Mouse (Mus musculus): ENCODE results near the gene Gm45021. TPM values are rescaled to one million over a fixed set of nuclear protein-coding genes. Genes with fewer than 3 reads are reported as not detected.

Gene Gm45021
- polyA plus RNA-seq, 1 experiment from 2014 or later = not detected

DNA sequence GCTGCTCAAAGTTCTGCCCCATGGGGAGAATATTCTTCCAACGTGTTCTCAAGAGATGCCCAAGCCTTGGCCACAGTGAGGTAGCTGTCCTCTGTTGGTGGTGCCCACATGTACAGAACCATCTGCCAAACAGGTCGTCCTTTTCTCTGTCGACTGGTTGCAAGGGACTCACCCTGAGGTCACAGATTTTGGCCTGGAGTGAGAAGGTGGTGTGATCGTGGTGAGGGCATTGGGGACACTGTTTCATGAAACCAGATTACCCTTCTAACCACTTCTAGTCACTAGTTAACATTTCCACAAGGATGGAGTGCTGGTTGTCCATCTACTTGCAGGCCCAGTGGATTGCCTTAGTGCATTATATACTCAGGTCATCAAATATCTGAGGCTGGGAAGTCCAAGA is 59.4 kb downstream of the Gm45021 start:
- WGBS = 86% methylated on average over 4 of the region's 4 CpGs

DNA sequence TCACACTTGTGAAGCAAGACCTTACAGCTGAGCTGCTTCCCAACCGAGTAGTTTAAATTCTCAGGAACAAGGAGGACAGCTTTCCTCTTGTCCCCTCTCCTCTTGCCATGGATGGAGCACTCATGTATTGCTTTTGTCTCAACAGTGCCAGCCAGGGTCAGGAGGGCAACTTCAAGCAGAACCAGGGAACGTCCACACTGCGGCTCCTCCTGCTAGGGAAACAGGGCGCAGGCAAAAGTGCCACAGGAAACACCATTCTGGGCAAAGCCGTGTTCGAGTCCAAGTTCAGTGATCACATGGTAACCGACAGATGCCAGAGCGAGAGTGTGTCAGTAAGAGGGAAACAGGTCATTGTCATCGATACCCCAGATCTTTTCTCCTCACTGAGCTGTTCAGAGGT is 60.6 kb downstream of the Gm45021 start:
- 87% methylated on average over 9 of the region's 9 CpGs for WGBS
- Histone ChIP-seq H3K4me1 (ENCODE audit: control insufficient read depth, insufficient read depth, low read length) (no peaks in the 10 kb centered on the region), H3K36me3 (ENCODE audit: control insufficient read depth, insufficient read depth, low read length) (no peaks in the 10 kb centered on the region), H3K4me3 (ENCODE audit: low read length) (no peak overlapping the region), H3K27me3 (replicated peaks; ENCODE audit: control insufficient read depth, insufficient read depth, low read length) (no peaks in the 10 kb centered on the region), H3K27ac (ENCODE audit: low read length) (no peak overlapping the region), H3K9ac (ENCODE audit: low read depth, low read length) (no peak overlapping the region), H3K4me2 (ENCODE audit: low read depth, low read length) (no peak overlapping the region), H3K9me3 (ENCODE audit: control insufficient read depth, low read length) (no peaks in the 10 kb centered on the region)
- ATAC-seq = no peak

More for the DNA sequence above, 59.4 kb downstream of the Gm45021 start:
- Histone ChIP-seq H3K27ac (ENCODE audit: low read length) (no peak overlapping the region), H3K9ac (ENCODE audit: low read depth, low read length) (no peak overlapping the region), H3K4me2 (ENCODE audit: low read depth, low read length) (no peak overlapping the region), H3K9me3 (ENCODE audit: control insufficient read depth, low read length) (no peaks in the 10 kb centered on the region), H3K36me3 (ENCODE audit: control insufficient read depth, insufficient read depth, low read length) (no peaks in the 10 kb centered on the region), H3K4me3 (ENCODE audit: low read length) (no peak overlapping the region), H3K27me3 (replicated peaks; ENCODE audit: control insufficient read depth, insufficient read depth, low read length) (no peaks in the 10 kb centered on the region), H3K4me1 (ENCODE audit: control insufficient read depth, insufficient read depth, low read length) (no peaks in the 10 kb centered on the region)
- no peak for ATAC-seq

DNA sequence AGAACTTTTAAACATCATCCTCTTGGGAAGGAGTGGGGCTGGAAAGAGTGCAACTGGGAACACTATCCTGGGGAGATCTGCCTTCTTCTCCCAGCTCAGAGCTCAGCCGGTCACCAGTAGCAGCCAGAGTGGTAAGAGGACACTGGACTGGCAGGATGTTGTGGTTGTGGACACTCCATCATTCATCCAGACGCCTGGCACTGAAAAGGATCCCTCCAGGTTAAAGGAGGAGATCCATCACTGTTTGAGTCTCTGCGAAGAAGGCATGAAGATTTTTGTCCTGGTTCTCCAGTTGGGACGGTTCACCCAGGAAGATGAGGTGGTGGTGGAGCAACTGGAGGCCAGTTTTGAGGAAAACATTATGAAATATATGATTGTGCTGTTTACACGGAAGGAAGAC is 69.3 kb downstream of the Gm45021 start:
- H3K4me1 ChIP-seq (ENCODE audit: control insufficient read depth, insufficient read depth, low read length) = no peaks in the 10 kb centered on the region
- no peaks in the 10 kb centered on the region for H3K9me3 ChIP-seq (ENCODE audit: control insufficient read depth, low read length)
- no peak overlapping the region for H3K9ac ChIP-seq (ENCODE audit: low read depth, low read length)
- 70% methylated on average over 5 of the region's 5 CpGs for WGBS
- no peaks in the 10 kb centered on the region for H3K36me3 ChIP-seq (ENCODE audit: control insufficient read depth, insufficient read depth, low read length)
- H3K4me3 ChIP-seq (ENCODE audit: low read length) = no peak overlapping the region
- H3K27me3 ChIP-seq (replicated peaks; ENCODE audit: control insufficient read depth, insufficient read depth, low read length) = no peaks in the 10 kb centered on the region
- no peak overlapping the region for H3K4me2 ChIP-seq (ENCODE audit: low read depth, low read length)
- ATAC-seq = no peak
- H3K27ac ChIP-seq (ENCODE audit: low read length) = no peak overlapping the region

Other genes starting within 250 kb of the Gm45021 start
- 16.0 and 18.2 TPM in 2 replicates for gene Krba1, start 194.0 kb upstream of the Gm45021 start, polyA plus RNA-seq (2015; fragmentation: Nextera tagmentation; extraction: Ambion mirVana)
- 17.3 and 17.8 TPM in 2 replicates for gene Zfp467, start 143.8 kb upstream of the Gm45021 start, polyA plus RNA-seq (2015; fragmentation: Nextera tagmentation; extraction: Ambion mirVana)
- 0.38 and 0.73 TPM in 2 replicates for gene Sspo, start 141.4 kb upstream of the Gm45021 start, polyA plus RNA-seq (2015; fragmentation: Nextera tagmentation; extraction: Ambion mirVana)
- 25.1 and 26.0 TPM in 2 replicates for gene Atp6v0e2, start 52.0 kb upstream of the Gm45021 start, polyA plus RNA-seq (2015; fragmentation: Nextera tagmentation; extraction: Ambion mirVana)
- 10.4 and 12.5 TPM in 2 replicates for gene Lrrc61, start 34.8 kb upstream of the Gm45021 start, polyA plus RNA-seq (2015; fragmentation: Nextera tagmentation; extraction: Ambion mirVana)
- 105 and 109 TPM in 2 replicates for gene Rarres2, start 16.8 kb upstream of the Gm45021 start, polyA plus RNA-seq (2015; fragmentation: Nextera tagmentation; extraction: Ambion mirVana)
- 22.1 and 22.4 TPM in 2 replicates for gene Repin1, start 4.3 kb downstream of the Gm45021 start, polyA plus RNA-seq (2015; fragmentation: Nextera tagmentation; extraction: Ambion mirVana)
- not detected in 2 replicates for gene Gm44965, start 4.3 kb downstream of the Gm45021 start, polyA plus RNA-seq (2015; fragmentation: Nextera tagmentation; extraction: Ambion mirVana)
- 5.2 and 6.1 TPM in 2 replicates for gene Zfp775, start 12.5 kb downstream of the Gm45021 start, polyA plus RNA-seq (2015; fragmentation: Nextera tagmentation; extraction: Ambion mirVana)
- gene AI854703, start 37.2 kb downstream of the Gm45021 start, polyA plus RNA-seq (2015; fragmentation: Nextera tagmentation; extraction: Ambion mirVana) = 0.95 and 1.1 TPM in 2 replicates
- 1.7 TPM in 2 replicates for gene Gimap8, start 57.6 kb downstream of the Gm45021 start, polyA plus RNA-seq (2015; fragmentation: Nextera tagmentation; extraction: Ambion mirVana)
- 15.9 and 16.5 TPM in 2 replicates for gene Gimap9, start 86.5 kb downstream of the Gm45021 start, polyA plus RNA-seq (2015; fragmentation: Nextera tagmentation; extraction: Ambion mirVana)
- 21.2 and 23.2 TPM in 2 replicates for gene Gimap4, start 94.9 kb downstream of the Gm45021 start, polyA plus RNA-seq (2015; fragmentation: Nextera tagmentation; extraction: Ambion mirVana)
- gene Gimap6, start 118.6 kb downstream of the Gm45021 start, polyA plus RNA-seq (2015; fragmentation: Nextera tagmentation; extraction: Ambion mirVana) = 19.7 and 21.1 TPM in 2 replicates
- gene Gm28053, start 129.0 kb downstream of the Gm45021 start, polyA plus RNA-seq (2015; fragmentation: Nextera tagmentation; extraction: Ambion mirVana) = 3.2 and 9.2 TPM in 2 replicates
- gene Gimap7, start 129.0 kb downstream of the Gm45021 start, polyA plus RNA-seq (2015; fragmentation: Nextera tagmentation; extraction: Ambion mirVana) = 0.28 and 0.34 TPM in 2 replicates
- 36.2 and 39.1 TPM in 2 replicates for gene Gimap1, start 149.4 kb downstream of the Gm45021 start, polyA plus RNA-seq (2015; fragmentation: Nextera tagmentation; extraction: Ambion mirVana)
- gene Gimap5, start 156.6 kb downstream of the Gm45021 start, polyA plus RNA-seq (2015; fragmentation: Nextera tagmentation; extraction: Ambion mirVana) = 9.7 and 13.8 TPM in 2 replicates
- gene Gimap3, start 181.2 kb downstream of the Gm45021 start, polyA plus RNA-seq (2015; fragmentation: Nextera tagmentation; extraction: Ambion mirVana) = 0.37 and 0.43 TPM in 2 replicates